Mouse (Mus musculus) common myeloid progenitor, adult 5-6 weeks (primary cell): ENCODE measurements around the gene Col4a2. TPM values are rescaled to one million over a fixed set of nuclear protein-coding genes. Genes with fewer than 3 reads are reported as not detected.

ENCODE experiments used
- ATAC-seq: replicated peaks from 2 replicates; pipeline ENCODE4 v1.8.0; 2016; ENCODE audit warnings: low read depth, mild to moderate bottlenecking, moderate TSS enrichment, inconsistent platforms; ENCODE audit not compliant: poor library complexity, severe bottlenecking
- total RNA-seq: library from RNA; stranded (forward); fragments of 200-1000, 187-1606 nt; gene quantifications from 2 replicates; pipeline ENCODE4 v1.2.3, GENCODE M21; 2017

Gene Col4a2
- total RNA-seq, 1 experiment from 2014 or later = 2.3 TPM

DNA sequence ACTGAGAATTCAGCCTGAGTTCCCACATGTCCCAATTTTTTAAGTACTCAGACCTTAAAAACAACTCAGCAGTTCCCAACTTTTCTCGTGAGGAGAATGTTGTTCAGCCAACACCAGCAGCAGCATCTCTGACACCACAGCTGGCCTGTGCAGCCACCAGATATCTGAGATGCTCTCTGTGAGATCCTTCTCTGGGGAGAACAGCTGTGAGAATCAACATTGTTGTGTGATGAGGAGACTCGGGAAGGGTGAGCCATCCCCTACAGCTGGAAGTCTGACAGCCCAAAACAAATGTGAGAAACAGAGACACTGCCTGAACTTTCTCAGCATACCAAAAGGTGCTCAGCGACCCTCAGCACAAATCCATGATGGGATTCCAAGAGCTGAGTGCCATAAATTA lies 20.0 kb upstream of the Col4a2 start:
- no peak for ATAC-seq

GRCm38 (mm10) chr8:11296282-11296943 lies 16.2 kb upstream of the Col4a2 start:
- ATAC-seq = no peak

DNA sequence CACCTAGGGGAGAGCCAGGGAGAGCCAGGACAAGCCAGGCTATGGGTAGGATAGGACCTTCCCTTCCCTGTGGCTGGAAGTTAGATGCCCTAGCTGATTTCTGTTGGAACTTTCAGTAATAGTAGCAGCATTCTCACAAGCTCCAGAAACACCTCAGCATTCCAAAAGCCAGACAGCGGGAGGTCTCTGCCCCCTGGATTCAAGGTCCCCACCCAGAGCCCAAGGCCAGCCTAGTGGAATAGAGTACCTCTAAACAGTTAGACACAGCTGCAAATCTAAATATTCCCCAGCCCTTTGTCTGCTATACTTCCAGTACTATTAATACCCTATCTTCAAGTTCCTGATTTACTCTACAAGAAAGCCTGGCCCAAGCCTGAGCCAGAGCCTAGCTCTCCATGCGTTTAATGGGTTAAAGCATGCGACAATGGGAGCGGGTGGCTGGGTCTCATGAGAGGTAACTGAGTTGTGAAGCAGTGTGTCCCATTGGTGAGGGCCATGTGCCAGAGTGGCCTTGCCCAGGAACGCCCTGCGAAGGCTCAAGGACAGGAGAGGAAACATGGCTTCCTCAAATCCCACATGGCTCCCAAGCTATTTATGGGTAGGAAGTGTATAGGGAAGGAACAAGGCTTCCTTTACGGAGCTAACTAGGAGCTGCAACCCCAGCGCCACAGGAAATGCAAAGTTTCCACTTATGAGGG lies 15.3 kb upstream of the Col4a2 start:
- no peak for ATAC-seq

- no peak for ATAC-seq
These were observed 13.9 kb upstream of the Col4a2 start for GRCm38 (mm10) chr8:11298531-11299316.

- no peak for ATAC-seq
These were observed 13.3 kb upstream of the Col4a2 start for GRCm38 (mm10) chr8:11299317-11299602.

DNA sequence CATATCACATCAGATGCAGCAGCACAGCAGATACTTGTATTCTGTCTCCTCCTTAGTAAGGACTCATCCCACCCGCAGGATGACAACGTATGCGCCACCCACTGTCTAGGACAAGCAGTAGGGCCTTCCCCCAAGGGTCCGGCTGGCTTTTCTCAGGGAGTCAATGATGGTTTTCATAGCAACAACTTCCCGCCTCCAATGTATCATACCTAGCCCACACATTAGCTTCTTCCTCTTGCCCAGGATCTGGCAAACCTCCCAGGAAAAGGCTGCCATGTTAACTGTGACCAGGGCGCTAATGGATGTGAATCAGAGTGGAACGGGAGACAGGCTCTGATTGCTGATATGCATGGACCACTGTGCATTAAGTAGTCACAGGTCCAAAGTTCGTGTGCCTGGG lies 12.2 kb upstream of the Col4a2 start:
- ATAC-seq = no peak

GRCm38 (mm10) chr8:11304027-11304601 lies 8.5 kb upstream of the Col4a2 start:
- no peak for ATAC-seq

- no peak for ATAC-seq
These were observed 7.1 kb upstream of the Col4a2 start for GRCm38 (mm10) chr8:11305539-11305938.

DNA sequence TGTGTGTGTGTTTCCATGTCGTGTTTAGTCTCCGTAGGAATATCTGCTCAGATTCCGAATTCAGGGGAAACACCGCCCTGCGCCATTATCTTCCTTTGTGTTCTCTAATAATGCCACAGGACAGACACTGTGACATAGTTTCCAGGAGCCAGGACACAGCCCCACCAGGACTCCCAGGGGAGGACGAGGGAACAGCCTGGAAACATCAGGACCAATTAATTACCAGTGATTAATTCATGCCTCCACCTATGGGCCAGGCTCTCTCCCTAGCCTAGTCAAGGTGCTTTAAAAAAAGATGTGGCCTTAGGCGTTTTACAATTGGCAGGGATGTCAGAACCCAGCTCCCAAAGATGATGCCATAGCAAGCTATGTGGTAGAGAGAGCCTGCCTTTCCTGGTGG lies 5.2 kb upstream of the Col4a2 start:
- no peak for ATAC-seq

DNA sequence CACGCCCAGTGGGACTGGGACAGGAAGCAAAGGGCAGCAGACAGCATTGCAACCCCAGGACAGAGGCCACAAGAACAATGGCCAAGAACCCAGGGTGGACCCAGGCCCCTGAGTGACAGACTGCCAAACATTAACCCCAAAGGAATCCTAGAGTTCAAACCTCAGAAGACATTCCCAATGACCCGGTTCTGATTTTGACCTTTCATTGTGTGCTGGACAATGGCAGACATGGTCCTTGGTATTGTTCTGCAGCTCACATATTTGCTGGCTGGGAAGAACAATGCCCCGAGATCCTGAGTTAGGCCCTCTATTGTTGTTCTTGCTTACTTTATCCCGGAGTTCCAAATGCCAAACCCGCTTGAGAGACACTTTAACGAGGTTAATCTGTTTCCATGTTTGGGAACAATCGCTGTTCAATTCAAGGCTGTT lies 4.0 kb upstream of the Col4a2 start:
- ATAC-seq = no peak

DNA sequence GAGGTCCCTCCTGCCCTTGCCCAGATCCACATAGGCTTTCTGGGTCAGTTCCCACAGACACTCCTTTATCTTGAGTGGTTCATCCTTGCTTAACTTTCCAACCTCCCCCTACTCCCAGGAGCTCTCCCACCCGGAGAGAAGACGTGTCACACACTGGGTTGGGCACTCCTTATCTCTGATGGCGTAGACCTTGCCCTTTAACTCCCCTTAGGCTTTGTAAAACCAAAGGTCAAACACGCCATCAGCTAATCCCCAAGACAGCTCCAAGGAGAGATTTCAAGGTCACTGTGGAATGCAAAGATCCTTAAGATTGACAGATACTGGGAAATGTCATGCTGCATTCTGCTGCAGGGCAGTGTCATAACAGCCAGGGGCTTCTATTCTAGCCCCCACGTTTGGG lies 3.4 kb upstream of the Col4a2 start:
- ATAC-seq = no peak

DNA sequence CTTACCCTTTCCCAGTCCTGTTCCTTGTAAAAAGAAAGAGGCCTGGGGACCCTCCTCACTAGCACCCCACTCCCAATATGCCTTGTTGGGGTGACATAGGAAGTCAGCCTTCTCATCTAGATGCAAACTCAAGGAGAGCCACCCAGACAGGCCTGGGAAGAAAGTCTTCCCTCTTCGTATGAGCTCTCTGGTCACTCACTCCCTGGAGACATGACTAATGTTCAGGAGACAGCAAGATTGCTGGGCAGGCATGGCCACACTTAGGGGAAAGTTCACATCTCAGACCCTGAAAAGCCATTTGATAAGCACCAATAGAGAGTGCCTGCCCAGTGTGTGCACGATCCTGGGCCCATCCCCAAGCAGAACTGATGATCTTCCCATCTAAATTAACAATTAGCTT lies 2.6 kb upstream of the Col4a2 start:
- no peak for ATAC-seq

DNA sequence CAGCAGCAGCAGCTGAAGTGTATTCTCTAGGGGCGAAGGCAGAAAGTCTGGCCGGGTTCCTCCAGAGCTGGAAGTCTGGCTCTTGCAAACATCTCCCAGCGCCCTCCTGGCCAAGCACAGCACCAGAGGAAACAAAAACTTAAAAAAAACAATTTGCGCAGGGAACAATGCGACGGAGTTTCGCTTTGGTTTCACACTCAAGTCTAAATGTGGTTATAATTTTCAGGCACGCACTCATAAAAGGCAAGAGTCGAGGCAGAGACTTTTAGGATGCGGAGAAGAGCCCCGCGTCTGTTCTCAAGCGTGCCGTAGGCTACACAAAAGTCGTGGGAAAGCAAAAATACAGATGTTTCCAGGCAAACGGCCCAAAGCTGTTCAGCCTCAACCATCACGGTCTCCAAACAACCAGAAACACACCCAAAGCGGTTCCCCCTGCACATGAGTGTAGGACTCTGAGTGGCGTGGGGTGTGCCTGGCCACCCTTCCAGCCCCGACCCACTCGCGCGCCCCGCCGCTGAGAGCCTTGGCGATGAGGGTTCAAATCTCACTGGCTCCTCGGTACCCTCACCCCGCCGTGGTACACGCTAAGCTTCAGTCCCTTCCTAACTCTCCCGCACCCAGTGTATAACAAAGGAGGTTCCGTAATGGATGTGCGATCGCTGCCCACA lies 790 bp upstream of the Col4a2 start:
- no peak; the same call in 1 of the 2 replicates for ATAC-seq

DNA sequence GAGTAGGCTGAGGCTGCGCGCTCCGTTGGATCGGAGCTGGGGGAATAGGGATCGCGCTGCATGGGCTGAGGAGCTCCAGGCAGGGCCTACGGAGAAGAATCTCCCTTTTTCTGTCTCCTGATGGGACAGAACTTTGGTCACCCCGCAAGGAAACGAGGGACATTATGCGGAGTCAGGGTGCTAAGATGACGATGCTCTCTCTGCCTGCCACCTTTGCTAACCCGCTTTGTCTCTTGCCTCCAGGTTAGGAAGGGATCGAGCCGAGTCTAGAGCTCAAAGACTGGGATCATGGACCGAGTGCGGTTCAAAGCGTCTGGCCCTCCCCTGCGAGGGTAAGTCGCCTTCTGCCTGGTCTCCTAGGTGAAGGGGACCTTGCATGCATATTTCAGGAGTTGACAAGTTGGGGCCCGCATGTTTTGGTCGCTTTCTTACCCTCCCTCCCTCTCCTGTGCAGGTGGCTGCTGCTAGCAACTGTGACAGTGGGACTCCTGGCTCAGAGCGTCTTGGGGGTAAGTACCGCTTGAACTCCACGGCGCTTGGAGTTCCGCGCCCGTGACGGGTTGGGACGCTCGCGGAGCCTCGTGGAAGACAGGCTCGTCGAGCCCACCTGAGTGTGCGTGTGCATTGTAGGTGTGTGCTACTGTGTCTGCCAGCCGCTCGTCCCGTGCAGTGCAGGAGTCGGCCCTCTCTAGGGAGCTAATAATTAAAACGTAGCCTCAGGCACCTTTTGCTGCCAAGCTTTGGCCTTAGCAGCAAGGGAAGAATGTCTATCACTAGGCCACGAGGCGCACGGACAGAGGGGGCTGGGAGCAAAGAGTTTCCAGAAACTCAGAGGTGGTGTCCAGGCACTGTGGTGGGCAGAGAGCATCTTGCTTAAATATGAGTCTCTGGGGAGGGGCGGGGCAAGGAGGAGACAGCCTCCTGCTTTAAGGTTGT lies 839 bp downstream of the Col4a2 start:
- ATAC-seq = 0 out of 2 replicates have a peak, but pooled peaks have one; percentile 12

DNA sequence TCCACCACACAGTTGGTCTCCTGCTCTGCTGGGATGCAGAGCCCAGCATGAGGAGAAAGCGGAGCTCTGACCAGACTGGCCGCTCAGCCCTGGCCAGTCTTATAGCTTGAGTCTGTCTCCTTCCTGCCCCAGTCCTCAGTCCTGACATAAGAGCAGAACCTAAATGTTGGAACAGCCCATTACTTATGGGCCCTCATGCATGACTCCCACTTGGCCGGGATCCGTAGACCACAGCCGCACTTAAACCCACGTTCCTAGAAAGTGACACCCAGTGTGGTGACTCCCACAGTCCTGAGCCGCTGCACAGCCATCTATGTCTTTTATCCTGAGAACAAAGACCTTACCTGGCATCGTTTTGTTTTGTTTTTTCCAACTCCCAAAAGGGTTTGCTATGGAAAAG lies 2.0 kb downstream of the Col4a2 start:
- ATAC-seq = no peak

GRCm38 (mm10) chr8:11315179-11315943 lies 2.8 kb downstream of the Col4a2 start:
- no peak for ATAC-seq

DNA sequence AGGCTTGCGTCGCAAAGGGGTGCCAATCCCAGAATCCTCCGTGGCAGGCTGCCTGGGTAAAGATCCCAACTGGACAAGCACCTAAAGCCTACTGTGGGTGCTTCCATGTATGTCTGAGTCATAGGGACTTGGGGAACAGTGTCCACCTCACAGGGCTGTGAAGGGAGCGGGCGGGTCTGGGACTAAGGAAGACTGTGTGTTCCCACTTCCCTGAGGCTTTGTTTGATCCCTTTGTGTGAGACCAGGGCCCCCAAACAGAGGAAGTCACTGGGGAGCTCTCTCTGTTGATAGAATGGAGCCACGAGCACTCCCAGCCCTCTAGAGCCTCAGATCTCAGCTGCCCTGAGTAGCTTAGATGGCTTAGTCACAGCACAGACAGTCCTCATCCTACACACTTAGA lies 3.5 kb downstream of the Col4a2 start:
- no peak for ATAC-seq

DNA sequence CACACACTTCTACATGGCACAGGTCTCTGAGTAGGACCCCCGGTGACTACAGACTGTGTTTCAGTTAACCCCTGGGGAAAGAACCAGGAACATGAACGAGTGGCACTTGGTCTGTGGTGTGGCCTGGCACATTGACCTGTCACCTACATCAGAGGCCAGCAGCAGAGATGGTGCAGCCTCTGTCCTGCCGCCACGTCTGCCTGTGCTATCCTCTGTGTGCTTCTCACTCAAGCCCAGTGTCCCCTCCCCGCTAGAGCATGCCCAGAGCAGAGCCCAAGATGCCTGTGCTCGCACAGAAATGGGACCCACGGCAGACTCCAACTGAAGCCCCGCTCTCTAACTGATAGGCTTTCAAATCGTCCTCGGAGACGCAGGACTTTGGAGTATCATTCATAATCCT lies 6.8 kb downstream of the Col4a2 start:
- ATAC-seq = no peak

GRCm38 (mm10) chr8:11321841-11322240 lies 9.2 kb downstream of the Col4a2 start:
- ATAC-seq = peak; percentile 52
